In the genomic region with DNA sequence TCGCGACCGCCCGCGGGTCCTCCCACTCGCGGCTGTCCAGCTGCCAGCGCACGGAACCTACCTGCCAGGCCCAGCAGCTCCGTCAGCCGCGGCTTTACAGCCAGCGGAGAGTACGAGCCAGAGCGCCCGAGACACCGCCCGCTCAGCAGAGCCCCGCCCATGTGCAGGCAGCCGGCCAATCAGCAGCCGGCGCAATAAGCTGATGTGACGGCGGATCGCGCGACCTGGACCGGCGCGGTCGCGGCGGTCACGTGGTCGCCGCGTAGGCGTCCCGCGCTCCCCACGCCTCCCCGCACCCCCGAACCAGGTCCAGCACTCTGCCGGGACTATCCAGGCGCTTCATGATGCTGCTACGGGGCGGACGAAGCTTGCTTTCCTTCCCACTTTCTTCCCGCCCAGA, we compare ENCODE assay signal across 8 mouse cellular contexts. TPM values are rescaled to one million over a fixed set of nuclear protein-coding genes. Genes with fewer than 3 reads are reported as not detected.
DNase-seq lines count a peak whose midpoint lies in the region; ATAC-seq and TF ChIP-seq lines count a peak whose summit lies in the region.

A gene (minus strand): TSS at position 112 of the 400 bp plus-strand sequence.

- peak within 1 kb of the TSS; percentile 69 to 87 for H3K4me3 ChIP-seq in ES-E14 (ENCODE audit: insufficient read depth in 1 of 2, low read depth in 1 of 2, low read length in 2 of 2, poor library complexity in 1 of 2, severe bottlenecking in 1 of 2)
- peak within 1 kb of the TSS; percentile 63 for H3K4me3 ChIP-seq in forebrain, embryonic 16.5 days (replicated peaks; ENCODE audit: low read length)
- H3K4me3 ChIP-seq in layer of hippocampus, adult 2 months: peak within 1 kb of the TSS; percentile 67
- H3K4me3 ChIP-seq in lung, embryonic 14.5 days (ENCODE audit: low read depth, low read length): peak within 1 kb of the TSS; percentile 74
- peak within 1 kb of the TSS; percentile 69 for H3K4me3 ChIP-seq in olfactory bulb, adult 2 months (ENCODE audit: insufficient read depth, low read depth, low read length)
- peak within 1 kb of the TSS; percentile 69 for H3K4me3 ChIP-seq in thymus, adult 2 months (ENCODE audit: control insufficient read depth, insufficient read depth, low read length)

- H3K4me2 ChIP-seq in forebrain, embryonic 16.5 days (ENCODE audit: low read length): peak within 1 kb of the TSS; percentile 50
- H3K4me2 ChIP-seq in lung, embryonic 14.5 days: peak within 1 kb of the TSS; percentile 87

- peak; percentile 89 for TF ChIP-seq POLR2A in olfactory bulb, adult 2 months (IDR thresholded peaks at IDR 0.05; ENCODE audit: insufficient read depth, low read depth, low read length)
- peak; percentile 71 for TF ChIP-seq POLR2A in thymus, adult 2 months (IDR thresholded peaks at IDR 0.05; ENCODE audit: control insufficient read depth, extremely low read depth, insufficient read depth, low read length, poor library complexity)

- DNase-seq in ES-E14 (ENCODE audit: low read depth, low spot score): peak; percentile 78
- peak; percentile 97 for DNase-seq in cerebellum, adult 11-12 months
- DNase-seq in heart, postnatal 36 days: peak; percentile 92 to 93
- peak; percentile 93 for DNase-seq in layer of hippocampus, adult 2 months (ENCODE audit: low spot score in 2 of 2)
- DNase-seq in lung, embryonic 14.5 days: peak; percentile 98
- DNase-seq in thymus, adult 2 months: peak; percentile 90

- H3K9me3 ChIP-seq in ES-E14 (ENCODE audit: control insufficient read depth, insufficient read depth, low read depth, low read length): no peaks in the 10 kb centered on the region
- no peaks in the 10 kb centered on the region for H3K9me3 ChIP-seq in forebrain, embryonic 16.5 days (ENCODE audit: control insufficient read depth, low read length)
- H3K9me3 ChIP-seq in lung, embryonic 14.5 days (ENCODE audit: low read depth, low read length): no peaks in the 10 kb centered on the region

- H3K27me3 ChIP-seq in forebrain, embryonic 16.5 days (replicated peaks; ENCODE audit: control insufficient read depth, insufficient read depth, low read length): no peaks in the 10 kb centered on the region
- H3K27me3 ChIP-seq in lung, embryonic 14.5 days (ENCODE audit: insufficient read depth, low read length): no peaks in the 10 kb centered on the region
- no peaks in the 10 kb centered on the region for H3K27me3 ChIP-seq in thymus, adult 2 months (ENCODE audit: control insufficient read depth, insufficient read depth, low read length)

- in situ Hi-C loops in ES-E14 (cut with MboI; ENCODE audit: low sequenced_read_pairs in 2 of 2, unreplicated experiment in 2 of 2): no loop called here

- no peaks in the 10 kb centered on the region for H3K4me1 ChIP-seq in ES-E14 (ENCODE audit: control insufficient read depth in 2 of 2, insufficient read depth in 2 of 2, low read length in 2 of 2, poor library complexity in 1 of 2)
- peaks cover 27% of the 10 kb centered on the region for H3K4me1 ChIP-seq in forebrain, embryonic 16.5 days (replicated peaks; ENCODE audit: control insufficient read depth, insufficient read depth, low read length)
- no peaks in the 10 kb centered on the region for H3K4me1 ChIP-seq in lung, embryonic 14.5 days (ENCODE audit: insufficient read depth)
- H3K4me1 ChIP-seq in olfactory bulb, adult 2 months (ENCODE audit: control insufficient read depth, insufficient read depth, low read length): peaks cover 2% of the 10 kb centered on the region; the same call in 1 of the 2 replicates
- no peaks in the 10 kb centered on the region for H3K4me1 ChIP-seq in thymus, adult 2 months (replicated peaks; ENCODE audit: control insufficient read depth, insufficient read depth, low read length)

- H3K36me3 ChIP-seq in ES-E14 (ENCODE audit: control insufficient read depth, insufficient read depth, low read length, poor library complexity, severe bottlenecking): peaks cover 3% of the 10 kb centered on the region
- H3K36me3 ChIP-seq in forebrain, embryonic 16.5 days (ENCODE audit: control insufficient read depth, insufficient read depth): no peaks in the 10 kb centered on the region
- H3K36me3 ChIP-seq in lung, embryonic 14.5 days (ENCODE audit: insufficient read depth): peaks cover 8% of the 10 kb centered on the region; the same call in 1 of the 2 replicates
- no peaks in the 10 kb centered on the region for H3K36me3 ChIP-seq in thymus, adult 2 months (ENCODE audit: control insufficient read depth, insufficient read depth, low read length)

- H3K9ac ChIP-seq in ES-E14 (ENCODE audit: insufficient read depth, low read depth, low read length, poor library complexity, severe bottlenecking): peak within 1 kb of the TSS; percentile 86
- H3K9ac ChIP-seq in forebrain, embryonic 16.5 days (replicated peaks; ENCODE audit: low read depth, low read length): peak within 1 kb of the TSS; percentile 89
- H3K9ac ChIP-seq in lung, embryonic 14.5 days: peak within 1 kb of the TSS; percentile 80

- under 1% methylated on average over 48 of the region's 49 CpGs for WGBS in forebrain, embryonic 16.5 days
- under 1% methylated on average over 47 of the region's 49 CpGs for WGBS in lung, embryonic 14.5 days
- WGBS in olfactory bulb, adult 2 months: under 1% methylated on average over 49 of the region's 49 CpGs
- WGBS in thymus, adult 2 months: under 1% methylated on average over 49 of the region's 49 CpGs

- no peak within 1 kb of the TSS for H3K27ac ChIP-seq in ES-E14 (ENCODE audit: insufficient read depth, low read depth, low read length, poor library complexity, severe bottlenecking)
- peak within 1 kb of the TSS; percentile 92 for H3K27ac ChIP-seq in forebrain, embryonic 16.5 days (ENCODE audit: low read length)
- H3K27ac ChIP-seq in layer of hippocampus, adult 2 months: peak within 1 kb of the TSS; percentile 85
- H3K27ac ChIP-seq in lung, embryonic 14.5 days (ENCODE audit: low read depth): peak within 1 kb of the TSS; percentile 60; the same call in 1 of the 2 replicates
- peak within 1 kb of the TSS; percentile 13; the same call in 1 of the 2 replicates for H3K27ac ChIP-seq in olfactory bulb, adult 2 months (ENCODE audit: insufficient read depth, low read depth, low read length)
- no peak within 1 kb of the TSS for H3K27ac ChIP-seq in thymus, adult 2 months (ENCODE audit: control insufficient read depth, insufficient read depth, low read length)

- no peak; the same call in 1 of the 2 replicates for TF ChIP-seq CTCF in layer of hippocampus, adult 2 months (conservative IDR thresholded peaks at IDR 0.05)
- no peak for TF ChIP-seq CTCF in lung, embryonic 14.5 days (IDR thresholded peaks at IDR 0.05; ENCODE audit: low read depth)
- no peak for TF ChIP-seq CTCF in olfactory bulb, adult 2 months (IDR thresholded peaks at IDR 0.05; ENCODE audit: insufficient read depth, low read depth, low read length)
- TF ChIP-seq CTCF in thymus, adult 2 months (IDR thresholded peaks at IDR 0.05; ENCODE audit: borderline replicate concordance, control insufficient read depth, extremely low read depth, insufficient read depth, low read length, poor library complexity): peak; percentile 61; the same call in 1 of the 2 replicates

- intact Hi-C loops in heart, postnatal 36 days (cut with DNase I): no loop called here

- peak; percentile 99 for ATAC-seq in forebrain, embryonic 16.5 days
- peak; percentile 98 for ATAC-seq in lung, embryonic 14.5 days (ENCODE audit: insufficient read depth)

TF ChIP-seq in ES-E14, 5 proteins besides CTCF, POLR2A, EP300 and RAD21:
- TF ChIP-seq ZC3H11A (IDR thresholded peaks at IDR 0.05; ENCODE audit: borderline replicate concordance, low read depth, low read length) (no peak), CHD2 (IDR thresholded peaks at IDR 0.05; ENCODE audit: low read depth, low read length) (no peak), HCFC1 (IDR thresholded peaks at IDR 0.05; ENCODE audit: borderline replicate concordance, insufficient read depth, low read length) (no peak), ZNF384 (IDR thresholded peaks at IDR 0.05; ENCODE audit: low read depth, low read length) (no peak), MAFK (IDR thresholded peaks at IDR 0.05; ENCODE audit: insufficient read depth, low read depth, low read length) (no peak)

RNA-seq across cellular contexts. Expression of the gene that starts here (rescaled TPM):
- 31.2 and 33.8 TPM in 2 replicates for total RNA-seq in ES-E14 (2012; rRNA removed)
- polyA plus RNA-seq in forebrain, embryonic 16.5 days (2015; fragmentation: Nextera tagmentation; extraction: Ambion mirVana): 76.8 and 79.8 TPM in 2 replicates
- total RNA-seq in heart, postnatal 36 days (2021): 10 to 100 TPM; 17.0 to 17.6 TPM
- 10 to 100 TPM; 52.7 to 55.3 TPM for total RNA-seq in layer of hippocampus, adult 2 months (2021)
- 40.0 and 47.8 TPM in 2 replicates for polyA plus RNA-seq in lung, embryonic 14.5 days (2014; fragmentation: Nextera tagmentation; extraction: Ambion mirVana)
- not detected in 2 replicates for polyA plus RNA-seq in olfactory bulb, adult 2 months (2012; ENCODE audit: insufficient read depth, insufficient read length, low replicate concordance, missing spikeins)
- polyA plus RNA-seq in thymus, adult 2 months (2012; rRNA removed): 53.1 and 60.6 TPM in 2 replicates

Comparison
In these comparisons a context has a peak if more than half of its experiments do, and no peak if none do; other contexts are left out.
1. H3K27ac ChIP-seq: peak in forebrain, embryonic 16.5 days (single experiment), layer of hippocampus, adult 2 months (single experiment), lung, embryonic 14.5 days (single experiment) and olfactory bulb, adult 2 months (single experiment); none in ES-E14 (single experiment) and thymus, adult 2 months (single experiment).
2. Peak in every context shown above with its lines, with median percentiles within 50 percentile points of each other: DNase-seq, H3K4me3 ChIP-seq and H3K9ac ChIP-seq.